Mouse (Mus musculus) CH12.LX (cell line): ENCODE measurements around the gene Card11.

Experiments used
- CTCF ChIP-seq, 2 experiments: IDR thresholded peaks in 1 of 2; conservative IDR thresholded peaks in 1 of 2; 2 replicates each; pipeline ENCODE4 v1.5.1; 2011 to 2012; ENCODE audit warnings: low read depth in 2 of 2, low read length in 2 of 2, improper control_type of control experiment in 1 of 2, inconsistent platforms in 1 of 2, mild to moderate bottlenecking in 1 of 2, moderate library complexity in 1 of 2
- JUND ChIP-seq: conservative IDR thresholded peaks from 2 replicates; pipeline ENCODE4 v1.6.1; 2011; ENCODE audit warnings: low read depth, low read length, improper control_type of control experiment
- KAT2A ChIP-seq: IDR thresholded peaks from 2 replicates; pipeline ENCODE4 v1.6.1; 2012; ENCODE audit warnings: low read length, improper control_type of control experiment, inconsistent platforms; ENCODE audit not compliant: insufficient replicate concordance
- MAX ChIP-seq: IDR thresholded peaks from 2 replicates; pipeline ENCODE4 v1.6.1; 2011; ENCODE audit warnings: low read length, improper control_type of control experiment
- SIN3A ChIP-seq: IDR thresholded peaks from 2 replicates; pipeline ENCODE4 v1.6.1; 2012; ENCODE audit warnings: low read length, improper control_type of control experiment, inconsistent platforms
- USF1 ChIP-seq: IDR thresholded peaks from 2 replicates; pipeline ENCODE4 v1.6.1; 2014; ENCODE audit warnings: low read depth, mild to moderate bottlenecking, inconsistent platforms, low read length, improper control_type of control experiment

- TF ChIP-seq USF1 (no peak), KAT2A (no peak), MAX (no peak), JUND (no peak), CTCF (conservative IDR thresholded peaks at IDR 0.05 in 1 of 2, IDR thresholded peaks at IDR 0.05 in 1 of 2; ENCODE audit: low read depth in 2 of 2, low read length in 2 of 2) (no peak), SIN3A (no peak)
Observed at GRCm38 (mm10) chr5:140931523-140932229, 68.7 kb downstream of the Card11 start.
